Mouse (Mus musculus): ENCODE data around the gene Mars.

Mars gene

DNA sequence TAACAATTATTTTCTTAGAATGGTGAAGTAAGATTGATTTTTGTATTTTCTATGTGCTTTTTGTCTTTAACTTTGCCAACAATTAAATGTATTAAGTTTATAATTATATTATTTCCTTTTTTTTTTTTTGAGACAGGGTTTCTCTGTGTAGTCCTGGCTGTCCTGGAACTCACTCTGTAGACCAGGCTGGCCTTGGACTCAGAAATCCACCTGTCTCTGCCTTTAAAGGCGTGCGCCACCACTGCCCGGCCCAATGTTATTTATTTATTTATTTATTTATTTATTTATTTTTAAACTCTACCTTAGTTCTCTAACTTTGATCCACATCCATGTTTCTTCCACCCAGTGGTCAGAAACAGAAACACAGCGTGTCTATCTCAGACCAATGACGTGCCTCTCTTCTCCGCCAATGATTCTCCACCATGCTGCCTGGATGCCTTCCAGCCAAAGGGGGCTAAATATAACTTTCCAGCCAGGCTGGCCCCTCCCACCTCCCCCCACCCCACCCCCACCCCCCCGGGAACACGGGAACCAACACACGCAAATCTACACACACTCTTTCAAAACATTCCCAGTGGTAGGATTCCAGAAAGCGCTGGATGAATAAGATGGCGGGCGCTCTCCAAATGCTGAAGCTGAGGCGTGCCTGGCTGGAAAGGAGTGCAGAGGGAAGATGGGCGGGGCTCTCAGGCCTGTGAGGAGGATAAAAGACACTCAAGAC, 55.8 kb downstream of the Mars start:
- DNase-seq, result peak; percentile 24 to 48

DNA sequence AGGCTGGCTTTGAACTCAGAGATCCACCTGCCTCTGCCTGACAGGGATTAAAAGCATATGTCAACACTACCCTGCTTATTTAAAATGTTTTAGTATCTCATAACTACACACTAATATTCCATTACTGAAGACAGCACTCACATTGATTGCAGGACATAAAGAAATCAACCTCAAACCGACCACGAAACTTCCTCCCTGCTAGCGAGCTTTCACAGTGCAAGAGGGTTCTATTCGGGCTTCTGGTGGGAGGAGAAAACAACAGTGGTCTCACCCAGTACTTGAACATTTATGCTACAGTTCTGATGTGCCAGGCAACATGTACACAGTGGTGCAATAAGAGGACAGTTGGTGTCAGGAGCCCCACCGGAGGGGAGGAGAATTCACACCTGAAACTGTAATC, 60.8 kb downstream of the Mars start:
- DNase-seq, result no peak

Measured in lung, adult 18-20 months (tissue).